Mouse (Mus musculus) liver, adult 2 months (tissue): ENCODE data around the gene Ppp1r1b.

ENCODE experiments used
- CTCF ChIP-seq: fragments of 200-500 bp; IDR thresholded peaks from 2 replicates; pipeline ENCODE4 v1.5.1; 2011; ENCODE audit warnings: low read depth, low read length, control low read depth
- POLR2A ChIP-seq: fragments of 200-500 bp; IDR thresholded peaks from 2 replicates; pipeline ENCODE4 v1.6.1; 2011; ENCODE audit warnings: low read length, control low read depth; ENCODE audit not compliant: insufficient read depth; ENCODE audit errors: extremely low read depth

DNA sequence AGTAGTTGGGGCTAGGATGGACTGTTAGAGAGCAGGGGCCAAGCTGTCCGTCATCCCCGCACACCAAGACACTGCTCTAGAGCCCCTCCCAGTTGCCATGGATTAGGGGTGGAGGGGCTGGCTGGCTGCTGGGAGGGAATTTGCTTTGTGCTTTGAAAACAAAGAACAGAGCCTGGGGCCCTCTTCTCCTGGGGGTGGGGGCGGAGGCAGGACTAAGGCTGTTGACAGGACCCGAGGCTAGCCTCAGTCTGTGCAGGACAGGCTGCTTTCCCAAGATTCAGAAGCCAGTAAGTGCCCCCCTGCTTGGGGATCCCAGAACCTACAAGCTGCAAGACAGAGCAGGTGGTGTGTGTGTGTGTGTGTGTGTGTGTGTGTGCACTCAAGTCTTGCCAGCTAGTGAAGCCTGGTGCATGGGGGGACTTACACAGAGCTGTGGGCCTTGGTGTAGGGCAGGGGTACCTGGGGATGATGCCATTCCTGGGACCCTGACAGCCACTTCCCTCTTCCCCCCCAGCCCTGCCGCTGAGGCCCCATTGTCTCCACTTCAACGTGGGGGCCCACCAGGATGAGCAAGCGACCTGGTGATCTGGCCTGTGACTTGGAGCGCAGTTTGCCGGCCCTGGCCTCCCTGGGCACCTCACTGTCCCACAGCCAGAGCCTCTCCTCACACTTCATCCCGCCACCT is 23.5 kb downstream of the Ppp1r1b start:
- TF ChIP-seq CTCF: no peak
- no peak for TF ChIP-seq POLR2A
